Mouse (Mus musculus): ENCODE results near the gene Rab22a. TPM values are rescaled to one million over a fixed set of nuclear protein-coding genes. Genes with fewer than 3 reads are reported as not detected.
"Not testable (repeated sequence)": the region's sequence is repeated elsewhere in the genome, so short reads cannot be mapped to it uniquely, and the experiment has no call there.

Gene Rab22a
- polyA plus RNA-seq, 2 experiments, result 3.7 to 13.2 TPM

GRCm38 (mm10) chr2:173622173-173622601 is 37.4 kb upstream of the Rab22a start:
- DNase-seq (ENCODE audit: low read depth in 3 of 3, low spot score in 3 of 3), result no peak
- no peaks in the 10 kb centered on the region for H3K27me3 ChIP-seq (ENCODE audit: control insufficient read depth, insufficient read depth, low read length)
- TF ChIP-seq CTCF (IDR thresholded peaks at IDR 0.05; ENCODE audit: low read depth) (no peak), EP300 (IDR thresholded peaks at IDR 0.05; ENCODE audit: low read depth) (no peak)
- no peaks in the 10 kb centered on the region for H3K36me3 ChIP-seq (replicated peaks; ENCODE audit: control insufficient read depth, insufficient read depth, low read depth)
- no peak for ATAC-seq (ENCODE audit: insufficient read depth)
- 61% methylated on average over 7 of the region's 7 CpGs for WGBS (ENCODE audit: insufficient replicate concordance)
- H3K27ac ChIP-seq, result no peak overlapping the region
- no peaks in the 10 kb centered on the region for H3K4me1 ChIP-seq (replicated peaks; ENCODE audit: control insufficient read depth in 2 of 2, insufficient read depth in 2 of 2, low read length in 1 of 2)
- no peaks in the 10 kb centered on the region for H3K9me3 ChIP-seq (ENCODE audit: control insufficient read depth, low read length)
- no peak overlapping the region for H3K4me3 ChIP-seq (ENCODE audit: insufficient read depth in 1 of 2, low read depth in 2 of 2, low read length in 2 of 2)
- no peak overlapping the region for H3K4me2 ChIP-seq (ENCODE audit: low read depth)
- no peak overlapping the region for H3K9ac ChIP-seq (replicated peaks)

GRCm38 (mm10) chr2:173624667-173625066 is 34.9 kb upstream of the Rab22a start:
- WGBS (ENCODE audit: insufficient replicate concordance), result 45% methylated on average over 7 of the region's 7 CpGs
- no peak overlapping the region for H3K27ac ChIP-seq
- H3K9ac ChIP-seq (replicated peaks), result no peak overlapping the region
- H3K4me2 ChIP-seq (ENCODE audit: low read depth), result no peak overlapping the region
- no peaks in the 10 kb centered on the region for H3K27me3 ChIP-seq (ENCODE audit: control insufficient read depth, insufficient read depth, low read length)
- TF ChIP-seq CTCF (IDR thresholded peaks at IDR 0.05; ENCODE audit: low read depth) (no peak), EP300 (IDR thresholded peaks at IDR 0.05; ENCODE audit: low read depth) (no peak)
- H3K9me3 ChIP-seq (ENCODE audit: control insufficient read depth, low read length), result no peaks in the 10 kb centered on the region
- H3K36me3 ChIP-seq (replicated peaks; ENCODE audit: control insufficient read depth, insufficient read depth, low read depth), result no peaks in the 10 kb centered on the region
- DNase-seq (ENCODE audit: low read depth in 3 of 3, low spot score in 3 of 3) (no peak), ATAC-seq (ENCODE audit: insufficient read depth) (no peak)
- H3K4me1 ChIP-seq (replicated peaks; ENCODE audit: control insufficient read depth in 2 of 2, insufficient read depth in 2 of 2, low read length in 1 of 2), result no peaks in the 10 kb centered on the region
- H3K4me3 ChIP-seq (ENCODE audit: insufficient read depth in 1 of 2, low read depth in 2 of 2, low read length in 2 of 2), result no peak overlapping the region

- Histone ChIP-seq H3K27ac (no peak overlapping the region), H3K4me2 (ENCODE audit: low read depth) (no peak overlapping the region), H3K9ac (replicated peaks) (no peak overlapping the region), H3K9me3 (ENCODE audit: control insufficient read depth, low read length) (no peaks in the 10 kb centered on the region), H3K27me3 (ENCODE audit: control insufficient read depth, insufficient read depth, low read length) (no peaks in the 10 kb centered on the region), H3K4me1 (replicated peaks; ENCODE audit: control insufficient read depth in 2 of 2, insufficient read depth in 2 of 2, low read length in 1 of 2) (no peaks in the 10 kb centered on the region), H3K4me3 (ENCODE audit: insufficient read depth in 1 of 2, low read depth in 2 of 2, low read length in 2 of 2) (no peak overlapping the region), H3K36me3 (replicated peaks; ENCODE audit: control insufficient read depth, insufficient read depth, low read depth) (no peaks in the 10 kb centered on the region)
- WGBS (ENCODE audit: insufficient replicate concordance), result 80% methylated on average over 3 of the region's 3 CpGs
- no peak for TF ChIP-seq EP300 (IDR thresholded peaks at IDR 0.05; ENCODE audit: low read depth)
- no peak for TF ChIP-seq CTCF (IDR thresholded peaks at IDR 0.05; ENCODE audit: low read depth)
- DNase-seq (ENCODE audit: low read depth in 3 of 3, low spot score in 3 of 3), result no peak
- ATAC-seq (ENCODE audit: insufficient read depth), result no peak
These were observed 33.8 kb upstream of the Rab22a start for GRCm38 (mm10) chr2:173625786-173626185.

- H3K27ac ChIP-seq; H3K27me3 ChIP-seq (ENCODE audit: control insufficient read depth, insufficient read depth, low read length); H3K4me1 ChIP-seq (replicated peaks; ENCODE audit: control insufficient read depth in 2 of 2, insufficient read depth in 2 of 2, low read length in 1 of 2); DNase-seq (ENCODE audit: low read depth in 3 of 3, low spot score in 3 of 3); H3K4me3 ChIP-seq (ENCODE audit: insufficient read depth in 1 of 2, low read depth in 2 of 2, low read length in 2 of 2); H3K9ac ChIP-seq (replicated peaks); H3K9me3 ChIP-seq (ENCODE audit: control insufficient read depth, low read length); ATAC-seq (ENCODE audit: insufficient read depth); H3K36me3 ChIP-seq (replicated peaks; ENCODE audit: control insufficient read depth, insufficient read depth, low read depth); H3K4me2 ChIP-seq (ENCODE audit: low read depth): not testable (repeated sequence)
- 90% methylated on average over 15 of the region's 15 CpGs for WGBS (ENCODE audit: insufficient replicate concordance)
These were observed 25.5 kb upstream of the Rab22a start for GRCm38 (mm10) chr2:173634106-173634505.

GRCm38 (mm10) chr2:173641370-173641769 is 18.2 kb upstream of the Rab22a start:
- H3K4me3 ChIP-seq (ENCODE audit: insufficient read depth in 1 of 2, low read depth in 2 of 2, low read length in 2 of 2), result no peak overlapping the region
- no peak overlapping the region for H3K4me2 ChIP-seq (ENCODE audit: low read depth)
- H3K9me3 ChIP-seq (ENCODE audit: control insufficient read depth, low read length), result no peaks in the 10 kb centered on the region
- no peak for ATAC-seq (ENCODE audit: insufficient read depth)
- DNase-seq (ENCODE audit: low read depth in 3 of 3, low spot score in 3 of 3), result no peak
- H3K4me1 ChIP-seq (replicated peaks; ENCODE audit: control insufficient read depth in 2 of 2, insufficient read depth in 2 of 2, low read length in 1 of 2), result no peaks in the 10 kb centered on the region
- TF ChIP-seq EP300 (IDR thresholded peaks at IDR 0.05; ENCODE audit: low read depth), result no peak
- no peak for TF ChIP-seq CTCF (IDR thresholded peaks at IDR 0.05; ENCODE audit: low read depth)
- no peak overlapping the region for H3K9ac ChIP-seq (replicated peaks)
- H3K36me3 ChIP-seq (replicated peaks; ENCODE audit: control insufficient read depth, insufficient read depth, low read depth), result no peaks in the 10 kb centered on the region
- no peaks in the 10 kb centered on the region for H3K27me3 ChIP-seq (ENCODE audit: control insufficient read depth, insufficient read depth, low read length)
- no peak overlapping the region for H3K27ac ChIP-seq
